Mouse (Mus musculus): Measurements from ENCODE around the gene Ppp1r9b. TPM values are rescaled to one million over a fixed set of nuclear protein-coding genes. Genes with fewer than 3 reads are reported as not detected.

Gene Ppp1r9b
- polyA plus RNA-seq, 1 experiment from 2014 or later, result 10.6 TPM

DNA sequence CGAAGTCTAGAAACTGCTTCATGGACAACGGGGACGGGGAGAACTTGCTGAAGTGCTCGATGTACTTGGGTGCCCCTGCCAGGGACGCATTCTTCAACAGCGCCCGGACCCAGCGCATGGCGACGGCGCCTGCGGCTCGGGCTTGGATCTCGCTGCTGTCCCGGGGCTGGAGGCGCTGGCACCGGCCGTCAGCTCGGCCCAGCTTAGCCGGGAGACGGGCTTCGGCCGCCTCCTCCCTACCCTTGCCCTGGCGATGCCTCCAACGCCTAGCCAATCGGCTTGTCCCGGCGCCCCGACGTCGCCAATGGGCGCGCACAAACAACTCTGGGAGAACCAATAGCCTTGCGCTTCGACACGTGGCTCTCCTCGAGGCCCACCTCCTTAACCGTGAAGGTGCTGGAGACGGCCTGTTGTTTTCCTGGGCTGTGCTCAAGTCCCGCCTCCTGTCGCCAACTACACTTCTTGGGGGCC is 50.3 kb downstream of the Ppp1r9b start, which contains the start of gene Pdk2:
Pdk2 (minus strand) TSS at position 216 of the 471 bp plus-strand sequence.
- Histone ChIP-seq H3K9ac (ENCODE audit: low read depth, low read length) (peak within 1 kb of the TSS; percentile 80), H3K27me3 (ENCODE audit: insufficient read depth, low read length) (no peaks in the 10 kb centered on the region), H3K4me3 (replicated peaks; ENCODE audit: low read depth, low read length) (peak within 1 kb of the TSS; percentile 68), H3K4me1 (replicated peaks; ENCODE audit: insufficient read depth, low read length) (peaks cover 13% of the 10 kb centered on the region; the same call in 1 of the 2 replicates), H3K36me3 (ENCODE audit: insufficient read depth, low read length) (no peaks in the 10 kb centered on the region), H3K4me2 (ENCODE audit: low read length) (peak within 1 kb of the TSS; percentile 82), H3K9me3 (replicated peaks; ENCODE audit: low read length) (no peaks in the 10 kb centered on the region), H3K27ac (peak within 1 kb of the TSS; percentile 90)
- WGBS, result under 1% methylated on average over 41 of the region's 41 CpGs
- no peak for TF ChIP-seq CTCF (IDR thresholded peaks at IDR 0.05; ENCODE audit: low read depth)
- ATAC-seq (replicated peaks; ENCODE audit: low FRiP score, low read depth) (peak; percentile 93), DNase-seq (ENCODE audit: low spot score) (peak; percentile 99)

DNA sequence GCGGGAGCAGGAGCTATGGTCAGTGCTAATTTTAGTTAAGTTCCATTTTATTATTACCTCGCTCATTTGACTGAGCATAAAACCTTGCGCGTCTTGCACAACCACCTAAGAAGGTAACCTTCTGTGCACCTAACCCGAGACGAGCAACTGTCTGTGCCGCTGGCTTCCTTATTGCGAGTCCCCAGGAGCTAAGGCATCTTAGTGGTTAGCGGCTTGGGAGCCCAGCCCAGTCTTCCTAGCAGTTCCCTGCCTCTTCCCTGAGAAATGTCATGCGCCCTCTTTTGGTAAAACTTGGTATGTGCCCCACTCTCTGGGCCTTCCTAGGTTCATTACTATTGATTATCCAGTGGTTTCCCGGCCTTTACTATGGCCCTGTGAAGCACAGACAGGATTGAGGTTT is 51.3 kb downstream of the Ppp1r9b start:
- TF ChIP-seq CTCF (IDR thresholded peaks at IDR 0.05; ENCODE audit: low read depth), result peak; percentile 83
- Histone ChIP-seq H3K4me3 (replicated peaks; ENCODE audit: low read depth, low read length) (peak overlapping the region; percentile 68), H3K9ac (ENCODE audit: low read depth, low read length) (peak overlapping the region; percentile 28; the same call in 1 of the 2 replicates), H3K27me3 (ENCODE audit: insufficient read depth, low read length) (no peaks in the 10 kb centered on the region), H3K27ac (no peak overlapping the region), H3K9me3 (replicated peaks; ENCODE audit: low read length) (no peaks in the 10 kb centered on the region), H3K4me1 (replicated peaks; ENCODE audit: insufficient read depth, low read length) (peaks cover 13% of the 10 kb centered on the region; the same call in 1 of the 2 replicates), H3K36me3 (ENCODE audit: insufficient read depth, low read length) (no peaks in the 10 kb centered on the region), H3K4me2 (ENCODE audit: low read length) (peak overlapping the region; percentile 82)
- no peak for ATAC-seq (replicated peaks; ENCODE audit: low FRiP score, low read depth)
- 1% methylated on average over 11 of the region's 11 CpGs for WGBS
- DNase-seq (ENCODE audit: low spot score), result peak; percentile 92

DNA sequence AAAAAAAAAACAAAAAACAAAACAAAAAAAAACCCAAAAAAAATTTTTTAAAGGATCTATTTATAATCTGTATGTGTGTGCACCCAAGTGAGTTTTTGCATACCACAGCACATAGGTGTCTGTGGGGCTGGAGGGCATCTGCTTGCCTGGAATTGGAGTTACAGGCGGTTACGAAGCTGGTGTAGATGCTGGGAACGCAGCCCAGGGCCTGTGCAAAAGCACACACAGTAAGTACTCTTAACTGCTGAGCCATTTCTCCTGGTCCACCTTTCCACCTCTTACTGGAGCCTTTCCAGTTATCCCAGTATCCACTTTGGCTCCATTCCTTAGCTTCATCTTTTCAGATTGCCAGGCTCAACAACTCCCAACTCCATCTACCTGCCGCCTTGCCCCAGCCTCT is 52.2 kb downstream of the Ppp1r9b start:
- Histone ChIP-seq H3K4me1 (replicated peaks; ENCODE audit: insufficient read depth, low read length) (peaks cover 13% of the 10 kb centered on the region; the same call in 1 of the 2 replicates), H3K27me3 (ENCODE audit: insufficient read depth, low read length) (no peaks in the 10 kb centered on the region), H3K9me3 (replicated peaks; ENCODE audit: low read length) (no peaks in the 10 kb centered on the region), H3K27ac (no peak overlapping the region), H3K9ac (ENCODE audit: low read depth, low read length) (no peak overlapping the region), H3K4me2 (ENCODE audit: low read length) (no peak overlapping the region), H3K4me3 (replicated peaks; ENCODE audit: low read depth, low read length) (no peak overlapping the region), H3K36me3 (ENCODE audit: insufficient read depth, low read length) (no peaks in the 10 kb centered on the region)
- DNase-seq (ENCODE audit: low spot score) (no peak), ATAC-seq (replicated peaks; ENCODE audit: low FRiP score, low read depth) (no peak)
- WGBS, result 88% methylated on average over 4 of the region's 4 CpGs
- TF ChIP-seq CTCF (IDR thresholded peaks at IDR 0.05; ENCODE audit: low read depth), result no peak

DNA sequence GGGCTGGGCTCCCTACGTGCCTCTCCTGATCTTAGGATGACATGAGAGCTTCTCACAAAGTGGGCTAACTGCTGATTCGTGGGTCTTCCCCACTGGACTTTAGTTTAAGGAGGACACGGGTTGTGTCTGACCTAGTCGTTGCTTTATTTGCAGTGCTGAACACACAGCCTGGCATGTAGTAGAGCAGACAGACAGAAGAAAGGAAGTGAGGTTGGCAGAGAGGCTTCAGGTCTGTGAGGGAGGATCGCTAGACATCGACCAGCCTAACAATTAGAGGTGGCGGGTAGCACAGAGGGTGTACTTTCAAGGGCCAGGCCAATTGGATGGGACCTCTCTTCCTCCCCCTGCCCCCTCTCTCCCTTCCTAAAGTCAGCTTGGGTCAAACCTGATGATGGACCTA is 52.8 kb downstream of the Ppp1r9b start:
- Histone ChIP-seq H3K9ac (ENCODE audit: low read depth, low read length) (no peak overlapping the region), H3K9me3 (replicated peaks; ENCODE audit: low read length) (no peaks in the 10 kb centered on the region), H3K4me2 (ENCODE audit: low read length) (no peak overlapping the region), H3K4me1 (replicated peaks; ENCODE audit: insufficient read depth, low read length) (peaks cover 13% of the 10 kb centered on the region; the same call in 1 of the 2 replicates), H3K4me3 (replicated peaks; ENCODE audit: low read depth, low read length) (no peak overlapping the region), H3K27me3 (ENCODE audit: insufficient read depth, low read length) (no peaks in the 10 kb centered on the region), H3K27ac (no peak overlapping the region), H3K36me3 (ENCODE audit: insufficient read depth, low read length) (no peaks in the 10 kb centered on the region)
- WGBS, result 52% methylated on average over 7 of the region's 7 CpGs
- ATAC-seq (replicated peaks; ENCODE audit: low FRiP score, low read depth), result no peak
- DNase-seq (ENCODE audit: low spot score), result no peak
- TF ChIP-seq CTCF (IDR thresholded peaks at IDR 0.05; ENCODE audit: low read depth), result no peak

DNA sequence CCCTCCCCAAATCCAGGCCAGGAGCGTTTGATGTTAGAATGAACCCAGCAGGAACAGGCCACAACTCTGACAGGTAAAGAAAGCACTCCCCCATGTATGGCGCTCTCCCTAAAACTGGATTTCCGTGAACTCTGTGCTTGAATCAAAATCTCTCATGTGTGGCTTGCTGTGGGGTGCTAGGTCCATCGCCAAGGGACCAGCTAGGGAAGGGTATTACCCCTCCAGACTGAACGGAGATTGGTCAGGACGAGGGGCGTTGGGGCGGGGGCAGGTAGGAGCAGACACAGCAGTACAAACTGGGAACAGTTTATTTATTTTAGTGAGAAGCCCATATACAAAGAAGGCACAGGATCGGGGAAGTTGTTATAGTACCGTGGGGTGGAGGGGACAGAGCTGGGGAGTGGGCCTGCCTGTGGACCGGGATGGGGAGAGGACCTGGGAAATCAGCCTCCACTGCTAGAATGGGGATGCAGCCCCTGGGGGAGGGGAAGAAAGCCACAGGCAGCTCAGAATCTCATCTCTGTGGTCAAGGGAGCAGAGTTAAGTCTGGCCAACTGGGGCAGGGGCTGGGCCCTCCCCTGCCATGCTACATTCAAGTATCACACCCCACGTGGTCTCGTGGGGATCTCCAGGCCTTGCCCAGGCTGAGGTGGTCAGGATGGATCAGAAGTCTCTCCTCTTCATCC is 53.5 kb downstream of the Ppp1r9b start:
- TF ChIP-seq CTCF (IDR thresholded peaks at IDR 0.05; ENCODE audit: low read depth), result no peak
- Histone ChIP-seq H3K36me3 (ENCODE audit: insufficient read depth, low read length) (no peaks in the 10 kb centered on the region), H3K27ac (no peak overlapping the region), H3K4me1 (replicated peaks; ENCODE audit: insufficient read depth, low read length) (peaks cover 10% of the 10 kb centered on the region; the same call in 1 of the 2 replicates), H3K27me3 (ENCODE audit: insufficient read depth, low read length) (no peaks in the 10 kb centered on the region), H3K9me3 (replicated peaks; ENCODE audit: low read length) (no peaks in the 10 kb centered on the region), H3K9ac (ENCODE audit: low read depth, low read length) (no peak overlapping the region), H3K4me2 (ENCODE audit: low read length) (no peak overlapping the region), H3K4me3 (replicated peaks; ENCODE audit: low read depth, low read length) (no peak overlapping the region)
- DNase-seq (ENCODE audit: low spot score), result no peak
- WGBS, result 49% methylated on average over 13 of the region's 13 CpGs
- ATAC-seq (replicated peaks; ENCODE audit: low FRiP score, low read depth), result no peak

DNA sequence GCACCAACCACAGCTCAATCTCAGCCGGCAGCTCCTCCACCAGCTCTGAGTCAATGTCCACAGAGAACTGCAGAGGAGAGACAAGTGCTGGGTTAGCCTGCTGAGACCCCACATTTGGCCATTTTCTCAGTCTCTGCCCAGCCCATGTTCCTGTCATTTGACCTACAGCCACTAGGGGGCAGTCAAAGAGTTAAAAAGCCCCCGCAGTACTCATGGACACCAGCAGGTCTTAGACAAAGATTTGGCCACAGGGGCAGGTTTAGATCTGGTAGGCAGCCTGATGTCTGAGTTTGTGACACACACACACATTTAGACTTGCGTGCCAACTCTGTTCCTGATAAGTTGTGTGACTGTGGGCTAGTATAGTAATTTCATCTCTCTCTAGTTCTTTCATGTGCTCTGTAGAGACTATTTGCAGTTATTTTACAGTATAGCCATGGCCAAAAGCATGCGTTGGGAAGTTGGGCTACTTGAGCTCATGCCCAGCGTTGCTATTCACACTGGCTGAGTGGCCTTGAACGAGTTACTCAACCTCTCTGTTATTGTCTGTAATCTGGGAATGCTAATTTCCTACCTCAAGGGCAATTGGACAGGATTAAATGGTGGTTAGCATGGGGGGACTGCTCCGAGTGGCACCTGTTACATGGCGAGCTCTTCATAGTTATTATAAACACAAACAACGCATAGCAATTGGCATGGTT is 56.3 kb downstream of the Ppp1r9b start:
- Histone ChIP-seq H3K9ac (ENCODE audit: low read depth, low read length) (no peak overlapping the region), H3K4me2 (ENCODE audit: low read length) (no peak overlapping the region), H3K4me3 (replicated peaks; ENCODE audit: low read depth, low read length) (no peak overlapping the region), H3K27me3 (ENCODE audit: insufficient read depth, low read length) (no peaks in the 10 kb centered on the region), H3K4me1 (replicated peaks; ENCODE audit: insufficient read depth, low read length) (no peaks in the 10 kb centered on the region), H3K36me3 (ENCODE audit: insufficient read depth, low read length) (0 out of 2 replicates have a peak, but pooled peaks cover 8% of the 10 kb centered on the region), H3K9me3 (replicated peaks; ENCODE audit: low read length) (no peaks in the 10 kb centered on the region), H3K27ac (no peak overlapping the region)
- WGBS, result 58% methylated on average over 9 of the region's 9 CpGs
- peak; percentile 92 for DNase-seq (ENCODE audit: low spot score)
- ATAC-seq (replicated peaks; ENCODE audit: low FRiP score, low read depth), result peak; percentile 27; the same call in 1 of the 2 replicates
- peak; percentile 98 for TF ChIP-seq CTCF (IDR thresholded peaks at IDR 0.05; ENCODE audit: low read depth)
